Mouse (Mus musculus) kidney, adult 9 months (tissue): Measurements from ENCODE around the gene Med13l.
"Not testable (repeated sequence)": the region's sequence is repeated elsewhere in the genome, so short reads cannot be mapped to it uniquely, and the experiment has no call there.

Source experiments
- DNase-seq: peaks from one replicate; pipeline ENCODE4 v3.0.0; 2022

Gene Med13l

GRCm38 (mm10) chr5:118635476-118636187 is 75.2 kb downstream of the Med13l start:
- DNase-seq = no peak

GRCm38 (mm10) chr5:118636399-118637369 is 76.2 kb downstream of the Med13l start:
- DNase-seq = no peak

GRCm38 (mm10) chr5:118637931-118638330 is 77.5 kb downstream of the Med13l start:
- no peak for DNase-seq

- DNase-seq = no peak
These were observed 78.1 kb downstream of the Med13l start for GRCm38 (mm10) chr5:118638534-118639109.

- DNase-seq = no peak
These were observed 78.7 kb downstream of the Med13l start for GRCm38 (mm10) chr5:118639117-118639707.

- DNase-seq = no peak
These were observed 83.6 kb downstream of the Med13l start for GRCm38 (mm10) chr5:118644041-118644440.

GRCm38 (mm10) chr5:118644511-118644910 is 84.0 kb downstream of the Med13l start:
- no peak for DNase-seq

GRCm38 (mm10) chr5:118645196-118645805 is 84.8 kb downstream of the Med13l start:
- no peak for DNase-seq

GRCm38 (mm10) chr5:118646897-118647296 is 86.4 kb downstream of the Med13l start:
- DNase-seq = no peak

- DNase-seq = no peak
These were observed 86.9 kb downstream of the Med13l start for GRCm38 (mm10) chr5:118647384-118647783.

GRCm38 (mm10) chr5:118649215-118650006 is 88.9 kb downstream of the Med13l start:
- peak; percentile 73 for DNase-seq

- DNase-seq = no peak
These were observed 89.6 kb downstream of the Med13l start for GRCm38 (mm10) chr5:118650007-118650548.

- DNase-seq = no peak
These were observed 90.3 kb downstream of the Med13l start for GRCm38 (mm10) chr5:118650746-118651145.

GRCm38 (mm10) chr5:118652611-118653010 is 92.1 kb downstream of the Med13l start:
- DNase-seq = no peak

- DNase-seq = not testable (repeated sequence)
These were observed 92.6 kb downstream of the Med13l start for GRCm38 (mm10) chr5:118653119-118653518.

- DNase-seq = no peak
These were observed 94.1 kb downstream of the Med13l start for GRCm38 (mm10) chr5:118654599-118654998.

GRCm38 (mm10) chr5:118655025-118655424 is 94.5 kb downstream of the Med13l start:
- DNase-seq = peak; percentile 43

- no peak for DNase-seq
These were observed 94.9 kb downstream of the Med13l start for GRCm38 (mm10) chr5:118655428-118655827.

GRCm38 (mm10) chr5:118655966-118656365 is 95.5 kb downstream of the Med13l start:
- DNase-seq = no peak

GRCm38 (mm10) chr5:118658256-118658837 is 97.9 kb downstream of the Med13l start:
- DNase-seq = no peak

GRCm38 (mm10) chr5:118659713-118660112 is 99.2 kb downstream of the Med13l start:
- DNase-seq = no peak
